Mouse (Mus musculus) thymus, postnatal 0 days (tissue): ENCODE results near the gene Gjb4. TPM values are rescaled to one million over a fixed set of nuclear protein-coding genes. Genes with fewer than 3 reads are reported as not detected.

Experiments used
- DNase-seq: peaks from one replicate; pipeline ENCODE4 v3.0.0-alpha.2; 2015; ENCODE audit warnings: low spot score
- polyA plus RNA-seq: library from polyadenylated mRNA; unstranded; fragments of >200 nt; fragmentation: Nextera tagmentation; extraction: Ambion mirVana; gene quantifications from 2 replicates; pipeline ENCODE4 v1.2.1, GENCODE M21; 2015

Gjb4 gene
- 0.12 TPM in 1 of 2 replicates, not detected in the other for polyA plus RNA-seq

DNA sequence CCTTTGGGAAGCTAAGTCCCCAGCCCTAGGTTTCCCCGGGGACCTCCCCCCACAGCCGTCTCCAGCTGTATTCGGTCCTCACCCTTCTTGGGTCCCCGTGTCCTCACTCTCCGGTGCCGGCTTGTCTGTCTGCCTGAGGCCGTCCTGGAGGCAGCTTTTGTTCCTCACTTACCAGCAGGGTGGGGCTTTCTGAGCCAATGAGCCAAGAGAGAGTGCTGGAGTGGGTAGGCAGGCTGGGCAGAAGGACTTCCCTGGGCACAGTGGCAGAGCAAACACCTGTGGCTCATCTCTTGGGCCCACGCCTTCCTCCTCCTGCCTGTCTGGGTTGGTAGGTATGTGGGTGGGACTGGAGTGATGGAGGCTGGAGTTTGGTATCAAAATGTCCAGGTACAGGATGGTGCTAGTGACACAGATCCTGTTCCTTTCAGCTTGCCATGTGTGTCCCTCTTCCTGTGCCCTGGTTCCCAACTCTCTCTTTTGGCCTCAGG, at the start of gene Gjb4:
TSS of gene Gjb4 (minus strand) at position 131 of the 488 bp plus-strand sequence.
- no peak for DNase-seq

DNA sequence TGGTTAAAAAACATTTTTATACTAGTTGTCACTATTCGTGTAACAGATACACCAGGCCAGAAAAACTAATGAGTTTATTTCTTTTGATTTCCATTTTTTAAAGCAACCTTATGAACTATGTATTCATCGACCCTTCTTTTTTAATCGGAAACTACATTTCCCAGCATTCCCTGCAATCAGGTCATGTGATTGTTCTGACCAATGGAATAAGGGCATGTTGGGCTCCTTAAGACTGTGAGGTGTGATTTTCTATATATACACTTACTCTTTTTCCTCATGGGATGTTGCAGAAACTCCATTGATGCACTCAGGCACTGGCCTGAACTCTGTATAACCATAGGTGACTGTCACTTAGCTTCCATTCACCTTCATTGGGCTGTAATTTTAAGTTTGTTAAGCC, 48.7 kb upstream of the Gjb4 start:
- peak; percentile 3 for DNase-seq

DNA sequence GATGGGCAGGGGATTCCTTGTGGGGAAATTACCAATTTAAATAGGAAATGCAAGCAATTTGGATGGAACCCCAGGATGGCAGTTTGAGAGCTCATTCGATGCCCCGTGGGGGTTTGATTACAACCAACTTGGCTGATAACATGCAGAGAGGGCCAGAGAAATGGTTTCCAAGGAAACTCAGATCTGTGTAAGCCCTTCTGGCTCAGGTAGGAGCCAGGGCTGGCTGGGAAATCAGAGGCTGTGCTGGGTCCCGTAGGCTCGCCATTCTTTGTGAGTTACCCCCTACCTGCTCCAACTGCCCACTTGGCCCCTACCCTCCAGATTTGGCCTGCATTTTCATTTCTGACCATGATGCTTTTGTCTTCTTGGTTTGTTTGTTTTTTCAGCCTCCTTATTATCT, 48.3 kb upstream of the Gjb4 start:
- no peak for DNase-seq

DNA sequence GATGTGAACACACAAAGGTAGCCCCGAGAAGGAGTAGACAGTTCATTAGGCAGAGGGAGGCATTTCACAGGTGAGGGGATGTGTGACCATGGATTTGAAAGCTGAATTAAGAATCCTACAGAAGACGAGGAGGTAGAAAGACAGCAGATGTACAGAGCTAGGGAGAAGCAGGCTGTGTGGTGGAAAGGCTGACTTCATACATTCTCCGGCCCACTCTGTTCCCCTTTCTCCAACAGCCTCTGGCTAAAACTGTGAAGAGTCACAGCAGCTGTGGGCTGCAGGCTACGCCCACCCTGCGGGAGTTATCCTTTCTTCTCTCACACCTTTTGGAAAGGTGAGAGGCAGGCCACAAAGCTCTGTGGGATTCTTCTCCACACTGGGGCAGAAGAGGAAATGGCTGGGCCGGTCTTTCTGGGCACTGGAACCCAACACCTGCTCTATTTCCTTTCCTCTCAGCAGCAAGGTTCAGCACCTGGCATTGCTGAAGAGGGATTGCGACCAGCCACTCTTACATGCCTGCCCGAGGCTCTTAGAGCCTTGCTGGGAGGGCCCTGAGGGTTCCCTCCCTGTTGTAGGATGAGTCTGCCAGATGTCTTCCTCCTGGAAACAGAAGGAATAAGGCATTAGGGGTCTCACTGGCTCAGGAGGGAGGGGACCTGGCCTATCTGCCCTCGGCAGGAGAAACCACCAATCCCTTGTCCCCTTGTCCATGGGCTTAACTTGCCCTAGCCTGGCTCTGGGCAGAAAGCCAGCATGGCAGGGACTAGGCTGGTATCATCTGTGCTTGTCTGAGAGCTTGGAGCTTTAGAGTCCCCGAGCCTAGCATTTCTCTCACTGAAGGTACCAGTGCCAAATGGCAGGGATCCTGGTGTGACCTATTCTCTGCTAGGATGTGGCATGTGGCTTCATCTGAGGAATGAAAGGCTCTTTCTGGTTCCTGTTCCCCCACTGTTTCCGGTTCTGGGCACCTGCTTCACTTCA, 46.6 kb upstream of the Gjb4 start:
- DNase-seq: peak; percentile 14

DNA sequence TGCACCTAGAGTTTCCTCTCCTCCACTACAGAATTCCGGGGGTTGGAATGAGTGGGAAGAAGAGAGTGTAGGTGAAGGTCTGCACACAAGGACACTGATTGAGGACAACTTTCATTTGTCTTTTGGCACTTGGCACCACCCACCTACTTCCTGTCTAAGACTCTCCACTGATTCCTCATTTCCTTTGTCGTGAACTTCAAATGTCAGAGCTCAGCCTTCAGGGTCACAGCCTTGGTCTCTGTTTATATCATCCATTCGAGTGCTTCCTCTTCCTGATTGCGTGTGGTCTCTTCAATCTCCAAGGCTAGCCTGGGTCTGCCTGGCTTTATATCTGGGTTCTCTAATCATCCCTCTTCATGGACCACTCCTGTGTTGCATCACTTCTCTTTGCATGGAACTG, 41.7 kb upstream of the Gjb4 start:
- DNase-seq: no peak

DNA sequence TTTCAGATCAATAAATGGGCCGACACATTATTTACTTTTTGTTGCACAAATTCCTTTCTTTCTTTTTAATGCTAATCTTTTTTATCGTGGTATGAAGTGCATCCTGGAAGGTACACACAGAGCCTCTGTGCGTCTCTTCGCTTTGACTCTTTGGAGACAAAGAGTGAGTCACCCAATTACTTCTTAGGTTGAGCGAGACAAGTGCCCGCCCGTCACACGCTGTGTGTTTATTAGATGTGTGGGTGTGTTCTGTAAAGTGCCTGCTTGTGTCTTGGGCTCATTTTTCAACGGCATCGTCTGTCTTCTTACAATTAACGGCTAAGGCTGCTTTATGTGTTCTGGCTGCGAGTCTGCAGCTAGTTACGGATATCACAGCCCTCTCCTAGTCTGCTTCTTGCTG, 35.8 kb upstream of the Gjb4 start:
- DNase-seq: no peak

DNA sequence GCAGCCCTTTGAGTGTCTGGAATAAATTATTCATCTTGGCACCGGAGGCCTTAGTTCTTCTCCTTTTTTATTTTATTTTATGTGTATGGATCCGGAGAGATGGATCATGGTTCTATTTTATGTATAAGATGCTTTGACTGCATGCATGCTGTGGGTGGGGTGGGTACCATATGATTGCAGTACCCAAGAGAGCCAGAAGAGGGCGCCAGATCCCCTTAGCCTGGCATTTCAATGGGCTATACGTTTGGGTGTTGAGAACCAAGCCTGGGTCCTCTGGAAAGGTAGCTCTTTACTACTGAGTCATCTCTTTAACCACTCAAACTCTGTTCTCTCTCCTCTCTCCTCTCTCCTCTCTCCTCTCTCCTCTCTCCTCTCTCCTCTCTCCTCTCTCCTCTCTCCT, 23.5 kb upstream of the Gjb4 start:
- peak; percentile 11 for DNase-seq

DNA sequence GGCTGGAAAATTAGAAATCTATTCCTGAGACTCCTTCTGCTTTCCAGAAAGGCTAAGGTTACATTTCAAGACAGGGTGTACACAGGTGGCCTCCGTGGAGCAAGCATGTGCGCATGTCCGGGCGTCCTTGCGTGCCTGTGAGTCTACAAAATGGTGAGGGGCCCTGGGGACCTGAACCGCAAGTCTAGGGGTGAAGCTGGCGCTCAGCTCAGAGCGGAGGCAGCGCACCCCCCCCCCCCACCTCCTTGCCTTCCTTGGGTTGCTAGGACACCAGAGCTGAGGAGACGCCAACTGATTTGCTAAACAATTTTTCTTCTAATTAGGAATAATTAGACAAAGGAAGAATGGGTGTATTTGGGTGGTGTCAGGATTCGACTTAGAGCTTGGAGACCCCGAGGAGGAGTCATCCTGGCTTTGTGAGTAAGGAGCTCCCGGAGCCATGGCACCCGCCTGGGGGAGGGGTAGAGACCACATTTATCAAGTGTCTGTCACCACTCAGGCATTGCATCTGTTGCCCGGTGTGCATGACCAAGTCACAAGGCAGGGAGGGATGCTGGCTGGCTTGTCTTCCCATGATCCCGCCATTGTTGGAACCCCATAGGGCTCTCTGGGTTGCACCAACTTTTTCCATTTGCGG, 21.8 kb upstream of the Gjb4 start:
- DNase-seq: no peak

DNA sequence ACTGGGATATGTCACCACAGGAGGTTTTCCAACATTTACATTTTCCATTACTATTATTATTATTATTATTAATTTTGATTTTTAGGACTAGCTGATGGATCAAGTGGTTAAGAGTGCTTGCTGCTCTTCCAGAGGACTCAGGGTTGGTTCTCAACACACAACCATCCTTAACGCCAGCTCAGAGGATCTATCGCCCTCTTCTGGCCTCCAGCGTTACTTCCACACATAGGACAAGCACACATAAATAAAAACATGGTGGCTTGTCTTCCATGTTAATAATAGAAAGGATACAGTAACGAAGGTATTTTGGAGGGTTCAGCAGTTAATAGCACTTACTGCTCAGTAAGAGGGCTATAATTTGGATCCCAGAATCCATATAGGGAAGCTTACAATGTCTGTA, 20.8 kb upstream of the Gjb4 start:
- no peak for DNase-seq

DNA sequence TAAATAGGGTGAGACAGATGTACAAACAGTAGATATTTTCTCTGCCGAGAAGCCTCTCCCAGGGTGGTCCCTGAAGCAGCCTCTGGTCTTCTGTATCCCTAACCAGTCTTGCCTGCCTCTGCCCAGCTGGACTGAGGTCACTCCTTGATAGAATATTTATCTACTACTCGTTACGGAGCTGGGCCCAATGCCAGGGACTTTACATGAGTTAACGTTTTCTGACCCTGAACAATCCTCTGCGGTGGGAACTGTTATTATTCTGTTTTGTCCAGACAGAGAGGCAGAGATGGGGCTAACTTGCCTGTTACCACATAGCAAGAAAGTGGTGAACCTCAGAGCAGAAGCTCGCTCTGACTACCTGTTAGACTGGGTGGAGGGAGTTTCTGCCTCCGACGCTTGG, 19.6 kb upstream of the Gjb4 start:
- DNase-seq: no peak

DNA sequence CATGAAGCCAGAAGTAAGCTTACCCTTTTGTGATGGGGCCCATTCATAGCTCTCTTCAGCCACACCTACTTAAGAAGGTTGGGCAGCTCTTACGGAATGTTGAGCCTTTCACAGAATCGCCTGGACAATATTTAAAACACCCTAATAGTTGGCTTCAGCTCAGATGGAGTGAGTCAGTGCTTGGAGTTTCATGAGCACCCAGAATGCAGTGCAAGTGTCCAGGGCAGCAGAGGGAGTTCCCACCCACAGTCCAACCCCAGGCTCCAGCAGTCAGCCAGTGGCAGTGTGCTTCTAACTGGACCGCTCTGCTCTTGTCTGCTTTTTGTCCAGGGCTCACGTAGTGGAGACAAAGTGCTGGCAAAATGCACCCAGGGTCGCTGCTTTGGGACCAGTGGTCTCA, 17.7 kb upstream of the Gjb4 start:
- DNase-seq: no peak

DNA sequence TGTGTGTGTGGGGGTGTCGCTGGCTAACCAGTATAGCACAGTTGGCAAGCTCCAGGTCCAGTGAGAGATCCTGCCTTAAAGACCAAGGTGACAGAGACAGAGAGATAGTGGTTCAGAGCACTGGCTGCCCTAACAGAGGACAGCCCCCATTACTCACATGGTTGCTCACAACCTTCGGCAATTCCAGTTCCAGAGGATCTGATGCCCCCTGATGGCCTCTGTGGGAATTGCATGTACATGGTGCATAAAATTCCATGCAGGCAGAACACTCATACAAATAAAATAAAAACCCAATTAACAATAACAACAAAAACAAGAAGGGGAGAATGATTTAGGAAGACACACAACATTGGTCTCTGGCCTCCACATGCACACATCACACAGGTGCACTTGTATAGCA, 16.6 kb upstream of the Gjb4 start:
- DNase-seq: peak; percentile 8

DNA sequence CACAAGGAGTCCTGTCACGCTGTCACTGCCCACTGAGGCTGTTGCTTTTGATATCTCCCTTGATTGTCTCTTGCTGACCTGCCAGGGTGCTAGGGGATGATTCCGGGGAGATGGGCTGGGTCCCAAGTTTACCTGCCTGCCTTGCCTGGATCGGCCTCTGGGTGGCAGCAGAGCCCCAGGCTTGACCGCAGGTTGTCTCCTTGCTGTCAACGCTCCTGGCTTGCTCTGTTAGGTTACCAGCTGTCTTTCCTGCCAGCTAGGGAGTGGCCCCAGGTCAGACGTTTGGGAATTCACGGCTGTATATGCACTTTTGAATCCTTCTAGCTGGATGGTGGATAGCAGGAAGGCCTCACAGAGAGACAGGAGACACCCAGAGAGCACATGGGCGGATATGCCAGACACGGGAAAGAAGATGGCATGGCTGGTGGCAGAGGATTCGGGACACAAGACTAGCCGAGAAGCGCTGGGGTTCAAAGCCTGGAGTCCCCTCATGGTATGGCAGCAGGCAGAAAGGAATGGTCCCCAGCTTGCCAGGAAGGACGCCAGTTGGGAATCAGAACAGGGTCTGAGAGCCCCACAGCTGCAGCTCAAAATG, 14.6 kb upstream of the Gjb4 start:
- peak; percentile 33 for DNase-seq

DNA sequence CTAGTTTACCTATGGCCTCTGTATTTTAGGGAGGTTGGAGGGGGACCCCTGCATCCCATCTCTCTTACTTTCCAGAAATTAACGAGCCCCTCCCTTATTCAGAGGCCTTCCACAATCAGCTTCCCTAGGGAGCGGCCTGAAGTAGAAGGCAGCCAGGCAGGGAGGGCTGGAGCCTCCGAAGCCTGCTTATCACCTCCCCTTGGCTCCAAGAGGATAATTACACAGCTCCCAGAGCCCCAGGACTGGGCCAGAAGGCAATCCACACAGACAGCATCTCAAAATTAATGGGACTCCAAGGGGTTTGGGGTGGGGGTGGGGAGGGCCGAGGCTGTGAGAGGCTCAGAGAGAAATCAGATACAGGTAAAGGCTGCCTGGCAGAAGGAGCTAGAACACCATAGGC, 12.0 kb upstream of the Gjb4 start:
- no peak for DNase-seq

DNA sequence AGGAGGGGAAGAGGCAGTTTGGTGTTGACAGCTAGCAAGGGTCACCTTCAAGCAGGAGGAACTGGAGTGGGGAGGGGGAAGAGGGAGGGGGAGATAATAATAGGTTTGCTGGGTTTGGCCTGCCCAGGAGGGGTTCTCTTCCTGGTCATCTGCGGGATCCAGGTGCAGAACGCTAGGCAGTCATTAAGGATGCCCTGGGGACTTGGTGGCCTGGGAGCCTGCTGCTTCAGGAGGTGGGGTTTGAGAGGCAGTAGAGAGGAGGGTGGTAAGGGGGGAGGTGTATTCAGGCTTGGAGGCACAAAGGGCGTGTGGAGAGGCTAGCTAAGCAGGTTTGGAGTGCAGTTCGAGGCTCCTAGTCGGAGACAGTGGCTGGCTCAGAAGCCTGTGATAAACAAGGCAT, 11.6 kb upstream of the Gjb4 start:
- DNase-seq: no peak

DNA sequence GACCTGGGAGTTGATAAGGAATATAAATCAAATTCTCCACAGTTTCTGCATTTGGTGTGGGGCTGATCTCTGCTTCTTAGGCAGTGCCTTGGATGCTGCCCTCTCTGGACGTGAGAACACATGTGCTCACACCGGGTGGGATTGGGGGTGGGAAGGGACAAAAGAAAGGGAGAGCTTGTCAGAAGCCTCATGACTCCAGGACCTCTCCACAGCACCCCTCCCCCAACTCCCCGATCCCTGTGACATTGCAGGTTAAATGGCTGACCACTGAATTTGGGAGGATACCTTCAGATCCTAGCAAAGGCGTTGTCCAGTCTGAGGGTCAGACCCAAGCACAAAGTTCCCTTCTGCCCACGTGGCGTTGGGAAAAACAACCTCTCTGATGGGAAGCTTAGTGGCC, 10.6 kb upstream of the Gjb4 start:
- no peak for DNase-seq

DNA sequence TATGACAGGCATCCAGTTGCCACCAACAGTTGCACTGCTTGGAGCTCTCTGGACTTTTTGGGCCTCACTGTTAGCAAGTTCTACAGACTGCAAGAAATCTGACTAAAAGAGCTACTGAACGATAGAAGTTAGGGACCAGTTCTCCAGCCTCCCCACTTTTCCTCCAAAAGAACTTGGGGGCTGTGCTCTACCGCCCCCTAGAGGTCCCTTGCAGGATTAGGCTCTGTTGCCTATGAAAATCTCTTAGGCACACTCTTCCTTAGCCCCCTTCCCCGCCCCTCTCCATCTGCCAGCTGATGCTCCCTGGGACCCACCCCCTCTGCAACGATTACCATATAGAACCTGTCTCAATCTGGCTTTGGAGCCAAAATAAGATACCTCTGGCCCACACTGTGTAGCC, 9.4 kb upstream of the Gjb4 start:
- DNase-seq: peak; percentile 19

DNA sequence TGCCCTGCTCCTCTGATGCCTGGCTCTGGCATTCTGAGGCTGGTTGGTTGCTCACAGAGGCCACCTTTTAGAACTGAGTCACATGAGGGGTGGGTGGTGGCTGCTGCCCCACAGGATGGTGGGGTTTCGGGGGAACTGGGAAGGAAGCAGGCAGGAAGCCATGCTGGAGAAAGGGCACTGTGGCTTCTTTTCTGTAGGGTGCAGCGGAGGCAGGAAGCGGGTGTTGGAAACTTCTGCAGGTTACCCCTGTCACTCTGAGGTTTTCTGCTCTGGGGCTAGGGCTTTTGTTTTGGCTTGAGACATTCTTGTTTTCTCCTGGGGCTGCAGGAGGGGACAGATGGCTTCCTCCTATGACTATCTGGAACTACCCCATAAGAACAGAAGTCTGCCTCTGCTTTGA, 8.6 kb upstream of the Gjb4 start:
- peak; percentile 4 for DNase-seq

DNA sequence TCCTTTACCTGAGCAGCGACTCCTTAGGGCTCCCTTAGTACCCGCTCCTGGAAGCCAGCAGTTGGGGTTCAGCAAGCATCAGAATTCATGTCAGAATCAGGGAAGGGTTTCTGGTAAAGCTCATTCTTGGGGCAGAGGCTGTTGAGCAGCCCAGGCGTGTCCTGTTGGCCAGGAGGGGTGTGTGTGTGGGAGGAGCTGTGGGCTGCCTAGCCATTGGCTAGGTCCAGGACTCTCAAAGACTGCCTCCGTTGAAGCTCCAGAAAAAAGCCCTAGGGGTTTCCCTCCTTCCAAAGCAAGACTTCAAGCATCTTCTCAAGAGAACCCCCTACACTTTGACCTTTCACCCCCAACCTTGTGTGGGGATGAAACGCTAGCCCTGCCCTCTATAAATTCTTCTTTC, 4.1 kb upstream of the Gjb4 start, which contains the start of gene Gjb5:
TSS of gene Gjb5 (minus strand) at position 164 of the 400 bp plus-strand sequence.
- DNase-seq: no peak

DNA sequence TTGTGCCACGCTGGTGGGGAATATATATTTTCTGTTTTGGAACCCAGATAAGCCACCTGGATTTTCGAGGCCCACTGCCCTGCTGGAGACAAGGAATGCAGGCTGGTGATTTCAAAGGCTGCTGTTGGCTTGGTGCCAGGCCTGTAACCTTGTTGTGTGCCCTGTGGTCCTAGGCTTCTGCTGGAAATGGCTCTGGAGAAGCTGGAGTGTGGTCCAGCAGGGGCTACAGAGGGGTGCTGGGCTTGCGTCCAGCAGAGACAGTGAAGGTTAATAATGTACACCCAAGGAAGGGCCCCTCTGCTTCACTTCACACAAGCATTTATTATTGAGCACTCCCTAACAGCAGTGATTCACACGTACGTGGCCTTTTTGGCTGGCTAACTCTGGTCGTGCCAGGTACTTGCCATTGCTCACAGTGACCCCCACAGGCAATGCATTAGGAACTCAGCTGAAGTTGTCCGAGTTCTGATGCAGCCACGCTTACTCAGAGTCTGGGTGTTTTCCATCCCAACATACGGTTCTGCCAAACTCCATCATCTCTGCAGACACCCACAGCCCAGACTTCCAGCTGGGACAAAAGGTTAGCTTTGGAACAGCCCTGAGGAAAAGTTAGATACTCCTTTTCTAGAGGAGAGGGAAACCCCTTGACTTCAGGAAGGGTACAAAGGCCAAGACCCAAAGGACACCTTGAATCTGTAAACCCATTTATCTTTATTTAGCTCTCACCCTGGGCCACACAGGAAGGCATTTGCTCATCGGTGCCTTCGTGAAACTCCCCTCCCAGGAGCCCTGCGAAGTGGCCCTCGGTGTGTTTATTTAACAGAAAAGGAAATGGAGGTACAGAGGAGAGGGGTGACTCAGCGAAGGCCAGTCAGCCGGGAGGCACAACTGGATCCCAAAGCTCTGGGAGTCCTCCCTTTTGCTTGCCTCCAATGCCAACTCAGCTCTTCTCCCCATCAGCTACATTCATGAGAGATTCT, 915 bp upstream of the Gjb4 start:
- no peak for DNase-seq

DNA sequence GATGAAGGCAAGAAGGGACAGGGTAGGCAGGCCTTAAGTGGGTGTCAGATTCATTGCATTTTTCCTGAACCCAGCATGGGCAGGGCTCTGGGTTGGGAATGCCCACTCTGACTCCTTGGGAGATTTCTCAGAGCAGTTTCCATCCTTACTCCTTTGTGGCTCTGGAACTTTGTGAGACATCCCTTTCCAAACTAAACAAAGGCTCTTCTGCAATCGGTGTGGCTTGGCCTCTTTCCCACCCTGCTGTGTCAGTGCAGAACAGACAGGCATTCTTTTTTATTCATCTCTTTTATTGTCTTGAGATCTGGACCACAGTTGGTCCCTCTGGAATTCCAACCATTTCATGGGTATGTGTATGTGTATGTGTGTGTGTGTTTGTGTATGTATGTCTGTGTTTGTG, 1.3 kb downstream of the Gjb4 start:
- no peak for DNase-seq
